Mouse (Mus musculus): ENCODE results near the gene Evx2. TPM values are rescaled to one million over a fixed set of nuclear protein-coding genes. Genes with fewer than 3 reads are reported as not detected.

Evx2 gene
- polyA plus RNA-seq, 1 experiment from 2014 or later, result not detected

GRCm38 (mm10) chr2:74703317-74703716 is 44.0 kb upstream of the Evx2 start:
- ATAC-seq (replicated peaks; ENCODE audit: insufficient number of reproducible peaks, low FRiP score, low TSS enrichment), result no peak
- Histone ChIP-seq H3K27me3 (ENCODE audit: control insufficient read depth, insufficient read depth, low read length) (peaks cover 94% of the 10 kb centered on the region), H3K4me1 (ENCODE audit: control insufficient read depth, insufficient read depth, low read length) (peaks cover 3% of the 10 kb centered on the region), H3K4me3 (ENCODE audit: low read depth, low read length) (no peak overlapping the region), H3K9ac (ENCODE audit: low read depth, low read length) (no peak overlapping the region), H3K4me2 (no peak overlapping the region), H3K27ac (ENCODE audit: low read depth, low read length) (no peak overlapping the region), H3K9me3 (replicated peaks; ENCODE audit: control insufficient read depth, low read length) (no peaks in the 10 kb centered on the region), H3K36me3 (ENCODE audit: control insufficient read depth, insufficient read depth, low read length) (no peaks in the 10 kb centered on the region)
- 3% methylated on average over 10 of the region's 10 CpGs for WGBS (ENCODE audit: insufficient replicate concordance)

- Histone ChIP-seq H3K4me2 (no peak overlapping the region), H3K4me1 (ENCODE audit: control insufficient read depth, insufficient read depth, low read length) (peaks cover 5% of the 10 kb centered on the region), H3K27ac (ENCODE audit: low read depth, low read length) (no peak overlapping the region), H3K27me3 (ENCODE audit: control insufficient read depth, insufficient read depth, low read length) (peaks cover 94% of the 10 kb centered on the region), H3K9ac (ENCODE audit: low read depth, low read length) (no peak overlapping the region), H3K4me3 (ENCODE audit: low read depth, low read length) (no peak overlapping the region), H3K9me3 (replicated peaks; ENCODE audit: control insufficient read depth, low read length) (no peaks in the 10 kb centered on the region), H3K36me3 (ENCODE audit: control insufficient read depth, insufficient read depth, low read length) (no peaks in the 10 kb centered on the region)
- no peak for ATAC-seq (replicated peaks; ENCODE audit: insufficient number of reproducible peaks, low FRiP score, low TSS enrichment)
- WGBS (ENCODE audit: insufficient replicate concordance), result 21% methylated on average over 6 of the region's 6 CpGs
Observed at GRCm38 (mm10) chr2:74702820-74703219, 43.5 kb upstream of the Evx2 start.

- Histone ChIP-seq H3K4me3 (ENCODE audit: low read depth, low read length) (no peak overlapping the region), H3K27me3 (ENCODE audit: control insufficient read depth, insufficient read depth, low read length) (peaks cover 94% of the 10 kb centered on the region), H3K27ac (ENCODE audit: low read depth, low read length) (no peak overlapping the region), H3K4me2 (no peak overlapping the region), H3K9ac (ENCODE audit: low read depth, low read length) (no peak overlapping the region), H3K4me1 (ENCODE audit: control insufficient read depth, insufficient read depth, low read length) (peaks cover 5% of the 10 kb centered on the region), H3K36me3 (ENCODE audit: control insufficient read depth, insufficient read depth, low read length) (no peaks in the 10 kb centered on the region), H3K9me3 (replicated peaks; ENCODE audit: control insufficient read depth, low read length) (no peaks in the 10 kb centered on the region)
- WGBS (ENCODE audit: insufficient replicate concordance), result 14% methylated on average over 17 of the region's 17 CpGs
- ATAC-seq (replicated peaks; ENCODE audit: insufficient number of reproducible peaks, low FRiP score, low TSS enrichment), result no peak
Observed at GRCm38 (mm10) chr2:74701949-74702819, 42.8 kb upstream of the Evx2 start.

- Histone ChIP-seq H3K4me2 (no peak overlapping the region), H3K4me1 (ENCODE audit: control insufficient read depth, insufficient read depth, low read length) (peaks cover 3% of the 10 kb centered on the region), H3K9me3 (replicated peaks; ENCODE audit: control insufficient read depth, low read length) (no peaks in the 10 kb centered on the region), H3K27me3 (ENCODE audit: control insufficient read depth, insufficient read depth, low read length) (peaks cover 97% of the 10 kb centered on the region), H3K4me3 (ENCODE audit: low read depth, low read length) (no peak overlapping the region), H3K27ac (ENCODE audit: low read depth, low read length) (no peak overlapping the region), H3K9ac (ENCODE audit: low read depth, low read length) (no peak overlapping the region), H3K36me3 (ENCODE audit: control insufficient read depth, insufficient read depth, low read length) (no peaks in the 10 kb centered on the region)
- 3% methylated on average over 22 of the region's 22 CpGs for WGBS (ENCODE audit: insufficient replicate concordance)
- ATAC-seq (replicated peaks; ENCODE audit: insufficient number of reproducible peaks, low FRiP score, low TSS enrichment), result no peak
Observed at GRCm38 (mm10) chr2:74700546-74701112, 41.3 kb upstream of the Evx2 start.

- Histone ChIP-seq H3K9ac (ENCODE audit: low read depth, low read length) (no peak overlapping the region), H3K27ac (ENCODE audit: low read depth, low read length) (no peak overlapping the region), H3K9me3 (replicated peaks; ENCODE audit: control insufficient read depth, low read length) (no peaks in the 10 kb centered on the region), H3K36me3 (ENCODE audit: control insufficient read depth, insufficient read depth, low read length) (no peaks in the 10 kb centered on the region), H3K4me1 (ENCODE audit: control insufficient read depth, insufficient read depth, low read length) (peaks cover 2% of the 10 kb centered on the region; the same call in 1 of the 2 replicates), H3K4me3 (ENCODE audit: low read depth, low read length) (no peak overlapping the region), H3K4me2 (no peak overlapping the region), H3K27me3 (ENCODE audit: control insufficient read depth, insufficient read depth, low read length) (peaks cover 97% of the 10 kb centered on the region)
- 3% methylated on average over 23 of the region's 23 CpGs for WGBS (ENCODE audit: insufficient replicate concordance)
- no peak for ATAC-seq (replicated peaks; ENCODE audit: insufficient number of reproducible peaks, low FRiP score, low TSS enrichment)
Observed at GRCm38 (mm10) chr2:74699664-74700545, 40.5 kb upstream of the Evx2 start.

GRCm38 (mm10) chr2:74699053-74699430 is 39.7 kb upstream of the Evx2 start:
- H3K9ac ChIP-seq (ENCODE audit: low read depth, low read length), result no peak overlapping the region
- H3K9me3 ChIP-seq (replicated peaks; ENCODE audit: control insufficient read depth, low read length), result no peaks in the 10 kb centered on the region
- no peak overlapping the region for H3K27ac ChIP-seq (ENCODE audit: low read depth, low read length)
- H3K4me1 ChIP-seq (ENCODE audit: control insufficient read depth, insufficient read depth, low read length), result peaks cover 2% of the 10 kb centered on the region; the same call in 1 of the 2 replicates
- peaks cover 97% of the 10 kb centered on the region for H3K27me3 ChIP-seq (ENCODE audit: control insufficient read depth, insufficient read depth, low read length)
- no peak overlapping the region for H3K4me3 ChIP-seq (ENCODE audit: low read depth, low read length)
- WGBS (ENCODE audit: insufficient replicate concordance), result under 1% methylated on average over 17 of the region's 17 CpGs
- no peaks in the 10 kb centered on the region for H3K36me3 ChIP-seq (ENCODE audit: control insufficient read depth, insufficient read depth, low read length)
- no peak for ATAC-seq (replicated peaks; ENCODE audit: insufficient number of reproducible peaks, low FRiP score, low TSS enrichment)
- no peak overlapping the region for H3K4me2 ChIP-seq

GRCm38 (mm10) chr2:74698201-74699052 is 39.1 kb upstream of the Evx2 start:
- Histone ChIP-seq H3K36me3 (ENCODE audit: control insufficient read depth, insufficient read depth, low read length) (no peaks in the 10 kb centered on the region), H3K27ac (ENCODE audit: low read depth, low read length) (no peak overlapping the region), H3K4me2 (peak overlapping the region; percentile 69), H3K9me3 (replicated peaks; ENCODE audit: control insufficient read depth, low read length) (no peaks in the 10 kb centered on the region), H3K4me1 (ENCODE audit: control insufficient read depth, insufficient read depth, low read length) (peaks cover 2% of the 10 kb centered on the region; the same call in 1 of the 2 replicates), H3K27me3 (ENCODE audit: control insufficient read depth, insufficient read depth, low read length) (peaks cover 97% of the 10 kb centered on the region), H3K9ac (ENCODE audit: low read depth, low read length) (0 out of 2 replicates have a peak overlapping the region, but pooled peaks have one; percentile 28), H3K4me3 (ENCODE audit: low read depth, low read length) (peak overlapping the region; percentile 41)
- under 1% methylated on average over 86 of the region's 86 CpGs for WGBS (ENCODE audit: insufficient replicate concordance)
- 0 out of 2 replicates have a peak, but pooled peaks have one; percentile 7 for ATAC-seq (replicated peaks; ENCODE audit: insufficient number of reproducible peaks, low FRiP score, low TSS enrichment)
